Mouse (Mus musculus): ENCODE data around the gene Bpifb9a. TPM values are rescaled to one million over a fixed set of nuclear protein-coding genes. Genes with fewer than 3 reads are reported as not detected.
"Not testable (repeated sequence)": the region's sequence is repeated elsewhere in the genome, so short reads cannot be mapped to it uniquely, and the experiment has no call there.

Bpifb9a gene
- polyA plus RNA-seq, 1 experiment from 2014 or later: 0.29 TPM

GRCm38 (mm10) chr2:154242726-154243125, 14.9 kb upstream of the Bpifb9a start:
- not testable (repeated sequence) for H3K9me3 ChIP-seq (replicated peaks); H3K27ac ChIP-seq (ENCODE audit: poor library complexity, severe bottlenecking); H3K36me3 ChIP-seq; H3K4me2 ChIP-seq; H3K4me3 ChIP-seq; H3K27me3 ChIP-seq (replicated peaks); H3K4me1 ChIP-seq (replicated peaks); ATAC-seq (ENCODE audit: insufficient number of reproducible peaks, low FRiP score); H3K9ac ChIP-seq
- WGBS: 91% methylated on average over 11 of the region's 12 CpGs

GRCm38 (mm10) chr2:154243356-154244036, 14.2 kb upstream of the Bpifb9a start:
- Histone ChIP-seq H3K9me3 (replicated peaks) (peaks cover 6% of the 10 kb centered on the region), H3K36me3 (no peaks in the 10 kb centered on the region), H3K4me3 (no peak overlapping the region), H3K4me1 (replicated peaks) (no peaks in the 10 kb centered on the region), H3K27me3 (replicated peaks) (no peaks in the 10 kb centered on the region), H3K4me2 (no peak overlapping the region), H3K27ac (ENCODE audit: poor library complexity, severe bottlenecking) (no peak overlapping the region), H3K9ac (no peak overlapping the region)
- WGBS: 85% methylated on average over 10 of the region's 10 CpGs
- ATAC-seq (ENCODE audit: insufficient number of reproducible peaks, low FRiP score): no peak

- peaks cover 6% of the 10 kb centered on the region for H3K9me3 ChIP-seq (replicated peaks)
- H3K36me3 ChIP-seq: no peaks in the 10 kb centered on the region
- H3K4me2 ChIP-seq: no peak overlapping the region
- H3K4me1 ChIP-seq (replicated peaks): no peaks in the 10 kb centered on the region
- no peaks in the 10 kb centered on the region for H3K27me3 ChIP-seq (replicated peaks)
- no peak overlapping the region for H3K4me3 ChIP-seq
- no peak for ATAC-seq (ENCODE audit: insufficient number of reproducible peaks, low FRiP score)
- no peak overlapping the region for H3K9ac ChIP-seq
- no peak overlapping the region for H3K27ac ChIP-seq (ENCODE audit: poor library complexity, severe bottlenecking)
- WGBS: 79% methylated on average over 5 of the region's 5 CpGs
Measured at GRCm38 (mm10) chr2:154245322-154245721, 12.3 kb upstream of the Bpifb9a start.

- H3K4me2 ChIP-seq; H3K4me1 ChIP-seq (replicated peaks); H3K4me3 ChIP-seq; H3K27ac ChIP-seq (ENCODE audit: poor library complexity, severe bottlenecking); H3K9me3 ChIP-seq (replicated peaks); H3K9ac ChIP-seq; ATAC-seq (ENCODE audit: insufficient number of reproducible peaks, low FRiP score); H3K27me3 ChIP-seq (replicated peaks); H3K36me3 ChIP-seq: not testable (repeated sequence)
- 75% methylated on average over 2 of the region's 4 CpGs for WGBS
Measured at GRCm38 (mm10) chr2:154255254-154255653, 2.4 kb upstream of the Bpifb9a start.

GRCm38 (mm10) chr2:154255770-154256169, 1.9 kb upstream of the Bpifb9a start:
- H3K9me3 ChIP-seq (replicated peaks): no peaks in the 10 kb centered on the region
- no peaks in the 10 kb centered on the region for H3K27me3 ChIP-seq (replicated peaks)
- H3K4me3 ChIP-seq: no peak overlapping the region
- H3K27ac ChIP-seq (ENCODE audit: poor library complexity, severe bottlenecking): no peak overlapping the region
- no peaks in the 10 kb centered on the region for H3K36me3 ChIP-seq
- no peak overlapping the region for H3K9ac ChIP-seq
- WGBS: 76% methylated on average over 4 of the region's 4 CpGs
- H3K4me1 ChIP-seq (replicated peaks): no peaks in the 10 kb centered on the region
- no peak for ATAC-seq (ENCODE audit: insufficient number of reproducible peaks, low FRiP score)
- H3K4me2 ChIP-seq: no peak overlapping the region

GRCm38 (mm10) chr2:154264397-154264796, 6.7 kb downstream of the Bpifb9a start:
- not testable (repeated sequence) for H3K4me1 ChIP-seq (replicated peaks); H3K4me3 ChIP-seq; ATAC-seq (ENCODE audit: insufficient number of reproducible peaks, low FRiP score); H3K36me3 ChIP-seq; H3K9me3 ChIP-seq (replicated peaks); H3K27me3 ChIP-seq (replicated peaks); H3K4me2 ChIP-seq; H3K27ac ChIP-seq (ENCODE audit: poor library complexity, severe bottlenecking); H3K9ac ChIP-seq
- WGBS: 70% methylated on average over 3 of the region's 3 CpGs

- H3K9ac ChIP-seq; H3K27me3 ChIP-seq (replicated peaks); ATAC-seq (ENCODE audit: insufficient number of reproducible peaks, low FRiP score); H3K4me3 ChIP-seq; H3K9me3 ChIP-seq (replicated peaks); H3K4me2 ChIP-seq; H3K27ac ChIP-seq (ENCODE audit: poor library complexity, severe bottlenecking); H3K4me1 ChIP-seq (replicated peaks); H3K36me3 ChIP-seq: not testable (repeated sequence)
- WGBS: 85% methylated on average over 3 of the region's 3 CpGs
Measured at GRCm38 (mm10) chr2:154291866-154292265, 34.2 kb downstream of the Bpifb9a start.

GRCm38 (mm10) chr2:154292833-154293232, 35.2 kb downstream of the Bpifb9a start:
- WGBS: 57% methylated on average over 1 of the region's 1 CpGs
- no peak for ATAC-seq (ENCODE audit: insufficient number of reproducible peaks, low FRiP score)
- no peaks in the 10 kb centered on the region for H3K36me3 ChIP-seq
- no peaks in the 10 kb centered on the region for H3K4me1 ChIP-seq (replicated peaks)
- H3K27me3 ChIP-seq (replicated peaks): no peaks in the 10 kb centered on the region
- H3K27ac ChIP-seq (ENCODE audit: poor library complexity, severe bottlenecking): no peak overlapping the region
- H3K9ac ChIP-seq: no peak overlapping the region
- no peak overlapping the region for H3K4me2 ChIP-seq
- no peak overlapping the region for H3K4me3 ChIP-seq
- H3K9me3 ChIP-seq (replicated peaks): no peaks in the 10 kb centered on the region

- H3K27me3 ChIP-seq (replicated peaks); ATAC-seq (ENCODE audit: insufficient number of reproducible peaks, low FRiP score); H3K4me3 ChIP-seq; H3K9me3 ChIP-seq (replicated peaks); H3K9ac ChIP-seq; H3K36me3 ChIP-seq; H3K4me1 ChIP-seq (replicated peaks); H3K27ac ChIP-seq (ENCODE audit: poor library complexity, severe bottlenecking): not testable (repeated sequence)
- WGBS: 4% methylated on average over 10 of the region's 10 CpGs
- H3K4me2 ChIP-seq: peak overlapping the region; percentile 45; the same call in 1 of the 2 replicates
Measured at GRCm38 (mm10) chr2:154294746-154295145, 37.1 kb downstream of the Bpifb9a start.

GRCm38 (mm10) chr2:154300496-154300895, 42.8 kb downstream of the Bpifb9a start:
- no peaks in the 10 kb centered on the region for H3K36me3 ChIP-seq
- ATAC-seq (ENCODE audit: insufficient number of reproducible peaks, low FRiP score): peak; percentile 29; the same call in 1 of the 2 replicates
- no peaks in the 10 kb centered on the region; the same call in 1 of the 2 replicates for H3K4me1 ChIP-seq (replicated peaks)
- no peaks in the 10 kb centered on the region for H3K9me3 ChIP-seq (replicated peaks)
- no peak overlapping the region for H3K9ac ChIP-seq
- no peak overlapping the region for H3K27ac ChIP-seq (ENCODE audit: poor library complexity, severe bottlenecking)
- no peak overlapping the region for H3K4me2 ChIP-seq
- 26% methylated on average over 1 of the region's 1 CpGs for WGBS
- H3K4me3 ChIP-seq: no peak overlapping the region
- H3K27me3 ChIP-seq (replicated peaks): no peaks in the 10 kb centered on the region

GRCm38 (mm10) chr2:154301763-154302162, 44.1 kb downstream of the Bpifb9a start:
- Histone ChIP-seq H3K4me3 (no peak overlapping the region), H3K36me3 (no peaks in the 10 kb centered on the region), H3K27ac (ENCODE audit: poor library complexity, severe bottlenecking) (no peak overlapping the region), H3K27me3 (replicated peaks) (no peaks in the 10 kb centered on the region), H3K4me2 (no peak overlapping the region), H3K9ac (no peak overlapping the region), H3K9me3 (replicated peaks) (no peaks in the 10 kb centered on the region), H3K4me1 (replicated peaks) (no peaks in the 10 kb centered on the region; the same call in 1 of the 2 replicates)
- WGBS: 81% methylated on average over 3 of the region's 3 CpGs
- no peak for ATAC-seq (ENCODE audit: insufficient number of reproducible peaks, low FRiP score)

- H3K4me2 ChIP-seq; H3K4me3 ChIP-seq; H3K9me3 ChIP-seq (replicated peaks); H3K27ac ChIP-seq (ENCODE audit: poor library complexity, severe bottlenecking); H3K9ac ChIP-seq; H3K27me3 ChIP-seq (replicated peaks); H3K4me1 ChIP-seq (replicated peaks); H3K36me3 ChIP-seq; ATAC-seq (ENCODE audit: insufficient number of reproducible peaks, low FRiP score): not testable (repeated sequence)
- 92% methylated on average over 1 of the region's 3 CpGs for whole genome bisulfite sequencing
Measured at GRCm38 (mm10) chr2:154304604-154305003, 47.0 kb downstream of the Bpifb9a start.
